Comparison of ENCODE assay signal across 25 mouse cellular contexts in the genomic region with DNA sequence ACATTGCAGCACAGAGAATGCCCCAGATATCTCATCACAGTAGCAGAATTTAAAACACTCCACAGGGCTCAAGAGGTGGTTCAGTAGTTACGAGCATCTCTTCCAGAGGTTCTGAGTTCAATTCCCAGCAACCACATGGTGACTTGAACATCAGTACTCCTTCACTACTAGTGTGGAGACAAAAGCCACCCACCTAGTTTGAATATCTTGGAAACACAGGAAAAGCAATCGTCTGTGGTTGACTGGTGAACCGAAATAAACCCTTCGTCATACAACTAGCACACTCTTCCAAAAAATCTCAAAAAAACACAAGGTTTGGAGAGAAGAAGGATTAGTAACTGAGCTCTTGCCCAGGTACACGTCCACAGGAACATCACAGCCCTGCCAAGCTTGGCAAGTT.
"Had no signal": no experiment of that assay in that cellular context is flagged by ENCODE, and none has a peak within 500 bp of the region (broad histone marks: within the 10 kb centered on the region; RNA-seq: fewer than 3 reads in every experiment).

No protein-coding gene starts in this region.

- H3K4me3 ChIP-seq: gastrocnemius, adult 2 months; heart, embryonic 10.5 days; heart, embryonic 12.5 days; hindbrain, embryonic 10.5 days; hindbrain, embryonic 12.5 days; intestine, embryonic 15.5 days; layer of hippocampus, adult 2 months; limb, embryonic 13.5 days; limb, embryonic 15.5 days had no signal

- H3K9me3 ChIP-seq: heart, embryonic 10.5 days; heart, embryonic 12.5 days; hindbrain, embryonic 10.5 days; hindbrain, embryonic 12.5 days; intestine, embryonic 15.5 days; limb, embryonic 13.5 days; limb, embryonic 15.5 days had no signal

- H3K9ac ChIP-seq: heart, embryonic 12.5 days; hindbrain, embryonic 12.5 days; hindbrain, embryonic 14.5 days; intestine, embryonic 15.5 days; limb, embryonic 13.5 days; limb, embryonic 15.5 days had no signal

- H3K4me1 ChIP-seq: hindbrain, embryonic 10.5 days; hindbrain, embryonic 12.5 days; intestine, embryonic 15.5 days had no signal

- H3K4me2 ChIP-seq: heart, embryonic 12.5 days; hindbrain, embryonic 12.5 days; hindbrain, embryonic 14.5 days; intestine, embryonic 15.5 days; limb, embryonic 13.5 days; limb, embryonic 15.5 days; liver, embryonic 11.5 days had no signal

- H3K27ac ChIP-seq: gastrocnemius, adult 2 months; heart, embryonic 10.5 days; hindbrain, embryonic 10.5 days; hindbrain, embryonic 12.5 days; hindbrain, embryonic 14.5 days; intestine, embryonic 15.5 days; layer of hippocampus, adult 2 months; limb, embryonic 13.5 days; limb, embryonic 15.5 days had no signal

- H3K36me3 ChIP-seq: heart, embryonic 10.5 days; heart, embryonic 12.5 days; hindbrain, embryonic 10.5 days; hindbrain, embryonic 12.5 days; intestine, embryonic 15.5 days; limb, embryonic 13.5 days; limb, embryonic 15.5 days had no signal

- H3K27me3 ChIP-seq: heart, embryonic 12.5 days; hindbrain, embryonic 12.5 days; intestine, embryonic 15.5 days; limb, embryonic 13.5 days; limb, embryonic 15.5 days had no signal

- DNase-seq: gastrocnemius, adult 2 months; gastrocnemius, postnatal 10 days; gastrocnemius, postnatal 25 days; heart, adult 18-20 months; heart, postnatal 10 days; heart, postnatal 4 days; kidney, adult 18-20 months; kidney, adult 8-10 months; kidney, postnatal 10 days; kidney, postnatal 25 days; kidney, postnatal 4 days; left cerebral cortex, postnatal 4 days had no signal

- ATAC-seq: hindbrain, embryonic 16.5 days; inflammation-experienced regulatory T-cells, adult 6 months; intestine, embryonic 15.5 days; intestine, postnatal 0 days had no signal
